Mouse (Mus musculus): ENCODE results near the gene Ggta1.

DNA sequence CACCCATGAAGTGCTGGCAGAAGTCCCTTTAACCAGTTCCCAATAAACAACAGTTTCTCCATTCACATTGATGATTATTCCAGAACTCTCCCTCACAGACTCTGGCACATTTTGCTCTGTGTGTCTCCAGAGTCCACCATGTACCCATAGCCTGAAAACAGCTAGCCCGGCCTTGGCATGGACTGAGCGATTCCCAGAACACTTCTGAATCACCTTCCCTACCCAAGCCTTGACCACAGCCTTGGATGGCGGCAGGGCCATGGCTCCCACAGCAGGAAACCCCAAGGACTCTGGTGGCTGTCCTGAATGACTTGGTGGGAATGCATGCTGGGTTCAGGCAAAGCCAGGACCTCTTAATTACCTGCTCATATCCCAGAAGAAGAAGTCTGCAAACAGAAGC is 22.6 kb downstream of the Ggta1 start:
- TF ChIP-seq CTCF (IDR thresholded peaks at IDR 0.05; ENCODE audit: low read depth, low read length) (no peak), POLR2A (IDR thresholded peaks at IDR 0.05; ENCODE audit: borderline replicate concordance, low read depth, low read length) (no peak)
